13 mouse cellular contexts compared by ENCODE assay signal in genomic region chr9:122501864-122502341, GRCm38 (mm10).
DNase-seq lines count a peak whose midpoint lies in the region; ATAC-seq and TF ChIP-seq lines count a peak whose summit lies in the region.
"Had no signal": no experiment of that assay in that cellular context is flagged by ENCODE, and none has a peak within 500 bp of the region (broad histone marks: within the 10 kb centered on the region; RNA-seq: fewer than 3 reads in every experiment).

No protein-coding gene starts in this region.

- DNase-seq in left cerebral cortex, postnatal 4 days: peak; percentile 74
- no peak for DNase-seq in left cerebral cortex, postnatal 36 days (ENCODE audit: low spot score in 2 of 2)
- DNase-seq in embryonic facial prominence, embryonic 14.5 days (ENCODE audit: low spot score): peak; percentile 14
- DNase-seq in layer of hippocampus, adult 2 months (ENCODE audit: low spot score in 2 of 2): peak; percentile 8 to 39
- DNase-seq in neural tube, embryonic 11.5 days (ENCODE audit: low spot score): peak; percentile 17
- no peak for DNase-seq in liver, postnatal 0 days
- DNase-seq in thymus, postnatal 0 days (ENCODE audit: low spot score): no peak
- DNase-seq: adrenal gland, postnatal 36 days; gastrocnemius, postnatal 36 days; heart, postnatal 4 days; thymus, postnatal 36 days had no signal

- no peaks in the 10 kb centered on the region for H3K36me3 ChIP-seq in embryonic facial prominence, embryonic 14.5 days (ENCODE audit: control insufficient read depth, insufficient read depth, low read length)
- H3K36me3 ChIP-seq in neural tube, embryonic 11.5 days (ENCODE audit: control insufficient read depth, insufficient read depth, low read length): no peaks in the 10 kb centered on the region
- H3K36me3 ChIP-seq in liver, postnatal 0 days (replicated peaks; ENCODE audit: insufficient read depth, low read length): no peaks in the 10 kb centered on the region

- no peak for TF ChIP-seq EP300 in liver, postnatal 0 days (IDR thresholded peaks at IDR 0.05; ENCODE audit: low read depth)

- no peak overlapping the region for H3K27ac ChIP-seq in embryonic facial prominence, embryonic 14.5 days (replicated peaks; ENCODE audit: low read depth, low read length)
- peak overlapping the region; percentile 83 for H3K27ac ChIP-seq in layer of hippocampus, adult 2 months
- H3K27ac ChIP-seq in neural tube, embryonic 11.5 days (ENCODE audit: low read depth, low read length): no peak overlapping the region
- no peak overlapping the region for H3K27ac ChIP-seq in liver, postnatal 0 days (ENCODE audit: low read depth)
- H3K27ac ChIP-seq: kidney, postnatal 0 days had no signal

- H3K4me3 ChIP-seq in embryonic facial prominence, embryonic 14.5 days (ENCODE audit: low read depth, low read length): no peak overlapping the region
- peak overlapping the region; percentile 37 for H3K4me3 ChIP-seq in layer of hippocampus, adult 2 months
- H3K4me3 ChIP-seq in neural tube, embryonic 11.5 days (ENCODE audit: low read depth, low read length): no peak overlapping the region
- H3K4me3 ChIP-seq in liver, postnatal 0 days (ENCODE audit: low read depth, low read length): no peak overlapping the region

- WGBS in embryonic facial prominence, embryonic 14.5 days: 29% methylated on average over 13 of the region's 13 CpGs
- 52% methylated on average over 13 of the region's 13 CpGs for WGBS in neural tube, embryonic 11.5 days
- WGBS in liver, postnatal 0 days (ENCODE audit: insufficient replicate concordance): 62% methylated on average over 13 of the region's 13 CpGs

- no peaks in the 10 kb centered on the region for H3K27me3 ChIP-seq in embryonic facial prominence, embryonic 14.5 days (replicated peaks; ENCODE audit: control insufficient read depth, insufficient read depth, low read length)
- no peaks in the 10 kb centered on the region for H3K27me3 ChIP-seq in neural tube, embryonic 11.5 days (ENCODE audit: control insufficient read depth, insufficient read depth, low read length)
- H3K27me3 ChIP-seq in liver, postnatal 0 days (ENCODE audit: insufficient read depth, low read length): no peaks in the 10 kb centered on the region

- H3K4me2 ChIP-seq in embryonic facial prominence, embryonic 14.5 days (ENCODE audit: low read depth, low read length): no peak overlapping the region
- H3K4me2 ChIP-seq in neural tube, embryonic 11.5 days (ENCODE audit: low read depth): no peak overlapping the region
- no peak overlapping the region for H3K4me2 ChIP-seq in liver, postnatal 0 days (ENCODE audit: low read depth, low read length)

- no peak for ATAC-seq in embryonic facial prominence, embryonic 14.5 days (ENCODE audit: low read depth)
- no peak for ATAC-seq in neural tube, embryonic 11.5 days (ENCODE audit: insufficient read depth, low FRiP score, low TSS enrichment)
- no peak for ATAC-seq in liver, postnatal 0 days
- no peak for ATAC-seq in cerebellum, adult (ENCODE audit: insufficient number of reproducible peaks, low FRiP score, low TSS enrichment)

- H3K9me3 ChIP-seq in embryonic facial prominence, embryonic 14.5 days (ENCODE audit: control insufficient read depth, low read length): no peaks in the 10 kb centered on the region
- no peaks in the 10 kb centered on the region for H3K9me3 ChIP-seq in neural tube, embryonic 11.5 days (ENCODE audit: control insufficient read depth, low read length)
- no peaks in the 10 kb centered on the region for H3K9me3 ChIP-seq in liver, postnatal 0 days (ENCODE audit: low read length)

- H3K4me1 ChIP-seq in embryonic facial prominence, embryonic 14.5 days (ENCODE audit: control insufficient read depth, insufficient read depth, low read length): no peaks in the 10 kb centered on the region
- H3K4me1 ChIP-seq in neural tube, embryonic 11.5 days (ENCODE audit: control insufficient read depth, insufficient read depth, low read length): no peaks in the 10 kb centered on the region
- no peaks in the 10 kb centered on the region for H3K4me1 ChIP-seq in liver, postnatal 0 days (ENCODE audit: insufficient read depth)

- no peak overlapping the region for H3K9ac ChIP-seq in embryonic facial prominence, embryonic 14.5 days (ENCODE audit: low read depth, low read length)
- no peak overlapping the region for H3K9ac ChIP-seq in neural tube, embryonic 11.5 days (ENCODE audit: low read length)
- no peak overlapping the region for H3K9ac ChIP-seq in liver, postnatal 0 days (replicated peaks)

- intact Hi-C loops in left cerebral cortex, postnatal 4 days (cut with DNase I): no loop called here
- intact Hi-C loops in left cerebral cortex, postnatal 36 days (cut with DNase I): no loop called here

- TF ChIP-seq CTCF in layer of hippocampus, adult 2 months (conservative IDR thresholded peaks at IDR 0.05): peak; percentile 16; the same call in 1 of the 2 replicates
- TF ChIP-seq CTCF in liver, postnatal 0 days (IDR thresholded peaks at IDR 0.05; ENCODE audit: low read depth): no peak

Comparison
In these comparisons a context has a peak if more than half of its experiments do, and no peak if none do; other contexts are left out.
1. DNase-seq: peak in left cerebral cortex, postnatal 4 days (single experiment), embryonic facial prominence, embryonic 14.5 days (single experiment), layer of hippocampus, adult 2 months (2 of 2) and neural tube, embryonic 11.5 days (single experiment); none in left cerebral cortex, postnatal 36 days (0 of 2), liver, postnatal 0 days (single experiment) and thymus, postnatal 0 days (single experiment).